In genomic region chr11:93401167-93401566, GRCm38 (mm10) we compare ENCODE assay signal across 8 mouse cellular contexts.
DNase-seq lines count a peak whose midpoint lies in the region.
"Not testable (repeated sequence)": the region's sequence is repeated elsewhere in the genome, so short reads cannot be mapped to it uniquely, and the experiment has no call there.

No protein-coding gene starts in this region.

- intact Hi-C loops in left cerebral cortex, postnatal 4 days (cut with DNase I) = not testable (repeated sequence)

- DNase-seq in brain, adult 2 months (ENCODE audit: low read depth, low spot score) = peak; percentile 85
- peak; percentile 59 for DNase-seq in cerebellum, adult 11 months
- DNase-seq in cerebellum, adult 18-20 months = peak; percentile 64 to 67
- peak; percentile 56 for DNase-seq in cerebellum, adult 8-10 months
- DNase-seq in cerebellum, adult 9-11 months = peak; percentile 82
- DNase-seq in cerebellum, postnatal 14 days = peak; percentile 49 to 77
- DNase-seq in cerebellum, postnatal 36 days = peak; percentile 60 to 64
- peak; percentile 10 for DNase-seq in left cerebral cortex, postnatal 4 days

Comparison
In these comparisons a context has a peak if more than half of its experiments do, and no peak if none do; other contexts are left out.
1. Peak in every context shown above with its lines: DNase-seq.
2. DNase-seq: peak in every context shown above with its lines; median percentile 85 in brain, adult 2 months; 82 in cerebellum, adult 9-11 months; 66 in cerebellum, adult 18-20 months; 63 in cerebellum, postnatal 14 days; 62 in cerebellum, postnatal 36 days; 59 in cerebellum, adult 11 months; 56 in cerebellum, adult 8-10 months; 10 in left cerebral cortex, postnatal 4 days.